Mouse (Mus musculus) ES-E14 (cell line): Measurements from ENCODE around the gene 5730596B20Rik. TPM values are rescaled to one million over a fixed set of nuclear protein-coding genes. Genes with fewer than 3 reads are reported as not detected.

ENCODE experiments used
- DNase-seq: peaks from one replicate; pipeline ENCODE4 v3.0.0-alpha.2; 2013; ENCODE audit warnings: low read depth, low spot score
- H3K27ac ChIP-seq: 2 replicates; pipeline ENCODE4 v1.5.1; 2012; ENCODE audit warnings: low read depth, mild to moderate bottlenecking, low read length, moderate library complexity, mixed read lengths; ENCODE audit not compliant: poor library complexity, insufficient read depth, severe bottlenecking
- H3K36me3 ChIP-seq: 2 replicates; pipeline ENCODE4 v1.6.1; 2012; ENCODE audit warnings: mild to moderate bottlenecking, low read length, moderate library complexity, mixed read lengths; ENCODE audit not compliant: control insufficient read depth, poor library complexity, insufficient read depth, severe bottlenecking
- H3K4me1 ChIP-seq, 2 experiments: fragments of 150-350 bp in 1 of 2; sonication (generic) in 1 of 2; 2 replicates each; pipeline ENCODE4 v1.6.1; 2012; ENCODE audit warnings: low read length in 2 of 2, mild to moderate bottlenecking in 1 of 2, mixed read lengths in 1 of 2; ENCODE audit not compliant: control insufficient read depth in 2 of 2, insufficient read depth in 2 of 2, poor library complexity in 1 of 2
- H3K4me3 ChIP-seq, 2 experiments: fragments of 150-350 bp in 1 of 2; sonication (generic) in 1 of 2; 2 replicates each; pipeline ENCODE4 v1.5.1; 2012; ENCODE audit warnings: low read length in 2 of 2, low read depth in 1 of 2, mild to moderate bottlenecking in 1 of 2, mixed read lengths in 1 of 2; ENCODE audit not compliant: insufficient read depth in 1 of 2, poor library complexity in 1 of 2, severe bottlenecking in 1 of 2
- H3K9ac ChIP-seq: 2 replicates; pipeline ENCODE4 v1.6.1; 2012; ENCODE audit warnings: low read depth, mild to moderate bottlenecking, low read length, mixed read lengths; ENCODE audit not compliant: poor library complexity, insufficient read depth, severe bottlenecking
- H3K9me3 ChIP-seq: fragments of 150-350 bp; sonication (generic); 2 replicates; pipeline ENCODE4 v1.6.1; 2012; ENCODE audit warnings: low read depth, mild to moderate bottlenecking, low read length; ENCODE audit not compliant: control insufficient read depth, insufficient read depth
- CHD2 ChIP-seq: IDR thresholded peaks from 2 replicates; pipeline ENCODE4 v1.6.1; 2014; ENCODE audit warnings: mild to moderate bottlenecking, low read depth, low read length, inconsistent platforms
- HCFC1 ChIP-seq: IDR thresholded peaks from 2 replicates; pipeline ENCODE4 v1.6.1; 2012; ENCODE audit warnings: low read length, inconsistent platforms, borderline replicate concordance; ENCODE audit not compliant: insufficient read depth
- MAFK ChIP-seq: IDR thresholded peaks from 2 replicates; pipeline ENCODE4 v1.6.1; 2014; ENCODE audit warnings: mild to moderate bottlenecking, low read depth, low read length, inconsistent platforms; ENCODE audit not compliant: insufficient read depth
- ZC3H11A ChIP-seq: IDR thresholded peaks from 2 replicates; pipeline ENCODE4 v1.6.1; 2012; ENCODE audit warnings: low read depth, mild to moderate bottlenecking, inconsistent platforms, low read length, borderline replicate concordance
- ZNF384 ChIP-seq: IDR thresholded peaks from 2 replicates; pipeline ENCODE4 v1.6.1; 2012; ENCODE audit warnings: low read depth, low read length, inconsistent platforms
- in situ Hi-C, 2 experiments: fragments of 600-800 bp; cut with MboI; formaldehyde crosslinking; loops; one replicate each; pipeline ENCODE4 v1.15.1; 2025; ENCODE audit warnings: low sequenced_read_pairs in 2 of 2, inconsistent platforms in 1 of 2; ENCODE audit not compliant: unreplicated experiment in 2 of 2
- total RNA-seq: library from RNA; depleted of rRNA; stranded (reverse); fragments of 300-350 nt; gene quantifications from 2 replicates; pipeline ENCODE4 v1.2.3, GENCODE M21; 2012

5730596B20Rik gene
- total RNA-seq, 1 experiment = 0.18 TPM

DNA sequence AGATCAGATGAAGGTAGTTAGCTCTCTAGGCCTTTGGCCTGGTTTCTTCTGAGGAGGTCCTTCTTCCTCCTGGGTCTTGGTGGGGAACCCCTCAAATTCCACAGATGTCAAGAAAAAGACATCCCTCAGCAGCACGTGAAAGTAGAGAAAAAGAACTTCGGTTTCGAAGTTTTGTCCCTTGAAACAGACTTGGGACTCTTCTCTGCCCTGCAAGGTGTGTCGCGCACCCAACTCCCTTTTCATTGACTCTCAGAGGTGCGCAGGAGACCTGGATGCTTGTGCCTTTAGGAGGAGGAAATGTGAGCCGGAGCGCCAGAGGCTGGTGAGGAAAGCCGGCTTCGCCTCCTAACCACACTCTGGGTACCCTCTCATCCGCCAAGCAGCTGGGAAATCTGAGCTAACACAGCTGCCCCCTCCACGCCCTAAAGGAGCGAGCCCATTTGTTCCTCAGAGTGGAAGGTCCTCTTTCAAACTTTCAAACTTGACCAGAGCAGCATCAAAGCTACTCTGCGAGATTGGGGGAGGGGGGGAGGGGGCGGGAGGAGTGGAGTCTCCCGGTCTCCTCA, 26.8 kb upstream of the 5730596B20Rik start:
- no peak for TF ChIP-seq MAFK
- TF ChIP-seq ZNF384 = no peak
- no peak for TF ChIP-seq HCFC1
- no peak for TF ChIP-seq CHD2
- TF ChIP-seq ZC3H11A = no peak

DNA sequence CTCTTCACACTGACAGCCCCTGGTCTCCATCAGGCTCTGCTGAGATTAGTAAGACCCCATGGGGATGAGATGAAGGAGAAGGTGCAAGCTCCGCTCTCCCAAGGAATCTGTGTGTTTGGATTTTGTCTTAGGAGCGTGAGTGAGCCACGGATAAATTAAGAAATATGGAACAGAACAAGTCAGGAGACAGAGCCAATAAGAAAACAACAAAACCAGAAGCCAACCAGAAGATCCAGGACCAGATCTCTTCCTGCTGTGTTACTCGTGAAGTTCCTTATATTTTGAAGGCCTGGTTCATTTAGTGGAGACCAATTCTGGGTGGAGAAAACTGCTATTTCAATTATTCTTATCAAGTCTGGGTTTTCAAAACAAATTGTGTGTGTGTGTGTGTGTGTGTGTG, 25.7 kb upstream of the 5730596B20Rik start:
- in situ Hi-C loops = no loop called here
- Histone ChIP-seq H3K9me3 (no peaks in the 10 kb centered on the region), H3K4me3 (no peak overlapping the region), H3K4me1 (peaks cover 0 to 3% of the 10 kb centered on the region in 2 experiments; a peak in 1 of 4 replicates), H3K36me3 (no peaks in the 10 kb centered on the region), H3K9ac (no peak overlapping the region), H3K27ac (no peak overlapping the region)
- no peak for DNase-seq
- TF ChIP-seq ZC3H11A = no peak
- TF ChIP-seq ZNF384 = no peak
- no peak for TF ChIP-seq MAFK
- no peak for TF ChIP-seq CHD2
- no peak for TF ChIP-seq HCFC1

More for the DNA sequence above, 26.8 kb upstream of the 5730596B20Rik start:
- H3K9ac ChIP-seq = no peak overlapping the region; the same call in 1 of the 2 replicates
- H3K9me3 ChIP-seq = no peaks in the 10 kb centered on the region
- H3K27ac ChIP-seq = no peak overlapping the region
- in situ Hi-C loops = no loop called here
- no peaks in the 10 kb centered on the region for H3K36me3 ChIP-seq
- DNase-seq = no peak
- peaks cover 0 to 3% of the 10 kb centered on the region in 2 experiments; a peak in 1 of 4 replicates for H3K4me1 ChIP-seq
- 0 out of 4 replicates have a peak overlapping the region, but pooled peaks of 1 of the 2 experiments have one; percentile 19 for H3K4me3 ChIP-seq

DNA sequence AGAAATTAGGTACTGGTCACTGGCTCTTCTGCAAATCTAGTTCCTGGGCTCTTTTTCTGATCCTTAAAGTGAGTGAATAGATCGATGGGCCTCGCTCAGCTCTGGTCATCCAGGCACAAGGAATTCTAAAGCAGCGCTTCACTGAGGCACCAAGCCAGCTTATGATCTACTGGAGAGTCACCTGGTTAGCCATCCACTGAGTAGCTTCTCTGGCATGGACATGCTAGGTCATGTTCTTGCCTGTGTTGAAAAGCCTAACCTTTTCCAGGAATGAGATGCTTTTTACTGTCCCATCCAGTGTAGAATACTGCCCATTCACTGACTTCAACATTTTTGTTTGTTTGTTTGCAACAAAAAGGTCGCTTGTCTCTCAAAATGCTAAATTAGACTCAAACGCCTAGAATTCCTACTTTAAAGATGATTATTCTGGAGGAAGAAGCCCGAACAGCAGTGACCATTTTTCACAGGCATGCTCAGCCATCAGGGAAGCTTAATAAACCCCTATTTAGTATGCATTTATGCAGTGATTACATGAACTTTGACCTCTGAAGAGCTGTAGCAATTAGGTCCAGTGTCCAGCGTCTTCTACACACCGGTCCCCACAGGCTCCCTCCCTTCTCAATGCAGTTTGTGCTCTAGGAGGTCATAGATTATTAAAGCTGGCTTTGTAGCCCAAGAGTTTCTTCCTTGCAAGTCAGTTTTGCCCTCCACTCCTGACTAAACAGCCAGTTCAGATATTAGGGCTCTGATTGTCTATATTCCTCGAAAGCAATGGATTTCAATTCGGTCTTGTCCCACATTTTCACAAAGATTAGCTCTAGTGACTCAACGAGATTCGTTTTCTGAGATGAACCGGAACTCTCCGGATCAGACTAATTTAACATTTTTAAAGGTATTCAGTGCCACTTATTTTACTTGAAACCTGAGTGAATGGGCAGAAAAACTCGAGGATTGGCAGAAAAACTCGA, 24.8 kb upstream of the 5730596B20Rik start:
- H3K36me3 ChIP-seq = no peaks in the 10 kb centered on the region
- TF ChIP-seq ZC3H11A = no peak
- TF ChIP-seq CHD2 = no peak
- no peak for TF ChIP-seq MAFK
- no peak for TF ChIP-seq ZNF384
- no peak for TF ChIP-seq HCFC1
- no peaks in the 10 kb centered on the region for H3K9me3 ChIP-seq
- H3K27ac ChIP-seq = no peak overlapping the region
- H3K9ac ChIP-seq = no peak overlapping the region
- peaks cover 0 to 7% of the 10 kb centered on the region in 2 experiments; a peak in 1 of 4 replicates for H3K4me1 ChIP-seq
- in situ Hi-C loops = no loop called here
- no peak for DNase-seq
- no peak overlapping the region for H3K4me3 ChIP-seq

DNA sequence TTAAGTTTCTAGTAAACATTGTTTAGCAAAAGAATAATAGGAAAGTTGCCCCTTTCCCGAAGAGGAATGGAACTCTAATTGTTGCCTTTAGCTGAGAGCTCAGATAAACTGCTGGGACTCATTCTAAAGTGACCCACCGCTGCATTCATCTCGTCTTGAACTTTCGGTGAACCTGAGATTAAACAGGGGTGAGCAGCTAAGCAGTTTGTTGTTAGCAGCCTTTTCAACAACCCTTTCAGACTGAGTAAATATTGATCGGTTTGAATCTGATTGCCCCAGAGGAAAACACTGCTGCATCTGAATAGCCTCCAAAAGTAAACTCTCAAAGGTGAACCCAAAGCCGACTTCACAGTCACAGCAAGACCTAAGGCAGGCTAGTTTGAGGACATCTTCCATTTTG, 24.0 kb upstream of the 5730596B20Rik start:
- H3K4me3 ChIP-seq = no peak overlapping the region
- in situ Hi-C loops = no loop called here

More for the DNA sequence above, 24.0 kb upstream of the 5730596B20Rik start:
- H3K4me1 ChIP-seq = peaks cover 0 to 8% of the 10 kb centered on the region in 2 experiments; a peak in 1 of 4 replicates
- no peak overlapping the region for H3K9ac ChIP-seq
- no peak for DNase-seq
- no peaks in the 10 kb centered on the region for H3K36me3 ChIP-seq
- no peaks in the 10 kb centered on the region for H3K9me3 ChIP-seq
- TF ChIP-seq CHD2 (no peak), HCFC1 (no peak), MAFK (no peak), ZNF384 (no peak), ZC3H11A (no peak)
- H3K27ac ChIP-seq = no peak overlapping the region
